Mouse (Mus musculus): Measurements from ENCODE around the gene Gpr55. TPM values are rescaled to one million over a fixed set of nuclear protein-coding genes. Genes with fewer than 3 reads are reported as not detected.

Gene Gpr55
- polyA plus RNA-seq, 1 experiment from 2014 or later = 0.14 TPM

- no peak overlapping the region for H3K27ac ChIP-seq
- H3K4me3 ChIP-seq = no peak overlapping the region
- H3K9me3 ChIP-seq = no peaks in the 10 kb centered on the region
- WGBS = 65% methylated on average over 5 of the region's 5 CpGs
- H3K9ac ChIP-seq = no peak overlapping the region
- peaks cover 36% of the 10 kb centered on the region for H3K4me1 ChIP-seq
- H3K36me3 ChIP-seq = no peaks in the 10 kb centered on the region
- no peak; the same call in 1 of the 2 replicates for ATAC-seq (ENCODE audit: insufficient number of reproducible peaks, insufficient read depth, low FRiP score, low TSS enrichment, low read depth)
- no peak overlapping the region for H3K4me2 ChIP-seq
- H3K27me3 ChIP-seq = no peaks in the 10 kb centered on the region
These were observed 3.5 kb downstream of the Gpr55 start for GRCm38 (mm10) chr1:85957290-85957689.

DNA sequence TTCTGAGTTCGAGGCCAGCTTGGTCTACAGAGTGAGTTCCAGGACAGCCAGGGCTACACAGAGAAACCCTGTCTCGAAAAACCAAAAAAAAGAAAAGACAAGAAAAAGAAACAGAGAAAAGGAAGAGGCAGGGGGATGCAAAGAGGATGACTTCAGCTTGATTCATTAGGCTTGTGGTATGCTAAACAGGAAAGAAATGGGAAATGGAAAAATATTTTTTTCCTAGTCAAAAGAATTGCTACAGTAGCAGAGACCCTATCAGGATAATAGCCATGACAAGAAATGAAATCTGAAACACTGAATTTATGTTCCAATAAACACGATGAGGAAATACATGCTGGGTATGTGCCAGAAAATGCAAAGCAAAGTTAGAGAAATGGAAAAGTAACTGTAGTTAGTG lies 5.7 kb downstream of the Gpr55 start:
- no peak overlapping the region for H3K4me2 ChIP-seq
- no peak for ATAC-seq (ENCODE audit: insufficient number of reproducible peaks, insufficient read depth, low FRiP score, low TSS enrichment, low read depth)
- H3K9ac ChIP-seq = no peak overlapping the region
- no peaks in the 10 kb centered on the region for H3K36me3 ChIP-seq
- H3K4me1 ChIP-seq = peaks cover 36% of the 10 kb centered on the region
- H3K27ac ChIP-seq = no peak overlapping the region
- WGBS = 59% methylated on average over 3 of the region's 3 CpGs
- no peak overlapping the region for H3K4me3 ChIP-seq
- no peaks in the 10 kb centered on the region for H3K27me3 ChIP-seq
- no peaks in the 10 kb centered on the region for H3K9me3 ChIP-seq

- Histone ChIP-seq H3K27ac (no peak overlapping the region), H3K36me3 (no peaks in the 10 kb centered on the region), H3K27me3 (no peaks in the 10 kb centered on the region), H3K4me1 (no peaks in the 10 kb centered on the region), H3K4me3 (no peak overlapping the region), H3K9me3 (no peaks in the 10 kb centered on the region), H3K9ac (no peak overlapping the region), H3K4me2 (no peak overlapping the region)
- WGBS = 90% methylated on average over 2 of the region's 2 CpGs
- no peak for ATAC-seq (ENCODE audit: insufficient number of reproducible peaks, insufficient read depth, low FRiP score, low TSS enrichment, low read depth)
These were observed 11.6 kb downstream of the Gpr55 start for GRCm38 (mm10) chr1:85949085-85949684.

DNA sequence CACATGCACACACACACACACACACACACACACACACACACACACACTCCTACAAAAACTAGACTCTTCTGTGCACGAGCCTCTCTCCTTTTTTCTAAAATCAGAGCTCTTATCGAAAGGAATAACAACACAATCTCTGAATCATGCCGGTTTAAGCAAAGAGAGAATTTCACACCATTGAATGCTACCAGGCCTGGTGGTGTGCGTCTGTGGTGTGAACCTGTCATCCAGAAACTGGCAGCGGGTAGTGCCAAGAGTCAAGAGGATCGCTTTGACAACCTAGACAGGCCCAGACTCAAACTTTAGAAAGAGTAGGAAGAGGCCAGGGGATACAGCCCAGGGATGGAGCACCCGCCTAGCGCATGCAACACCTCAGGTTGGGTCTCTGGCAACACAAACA lies 18.5 kb downstream of the Gpr55 start:
- H3K4me1 ChIP-seq = no peaks in the 10 kb centered on the region
- ATAC-seq (ENCODE audit: insufficient number of reproducible peaks, insufficient read depth, low FRiP score, low TSS enrichment, low read depth) = no peak
- H3K36me3 ChIP-seq = no peaks in the 10 kb centered on the region
- H3K4me2 ChIP-seq = no peak overlapping the region
- no peak overlapping the region for H3K4me3 ChIP-seq
- no peaks in the 10 kb centered on the region for H3K27me3 ChIP-seq
- no peak overlapping the region for H3K9ac ChIP-seq
- no peak overlapping the region for H3K27ac ChIP-seq
- WGBS = 81% methylated on average over 8 of the region's 8 CpGs
- H3K9me3 ChIP-seq = no peaks in the 10 kb centered on the region

- Histone ChIP-seq H3K9ac (no peak overlapping the region), H3K27me3 (no peaks in the 10 kb centered on the region), H3K4me3 (no peak overlapping the region), H3K4me1 (peaks cover 11% of the 10 kb centered on the region), H3K4me2 (no peak overlapping the region), H3K36me3 (no peaks in the 10 kb centered on the region), H3K9me3 (no peaks in the 10 kb centered on the region), H3K27ac (no peak overlapping the region)
- 69% methylated on average over 1 of the region's 1 CpGs for WGBS
- ATAC-seq (ENCODE audit: insufficient number of reproducible peaks, insufficient read depth, low FRiP score, low TSS enrichment, low read depth) = no peak
These were observed 23.5 kb downstream of the Gpr55 start for GRCm38 (mm10) chr1:85937323-85937722.

DNA sequence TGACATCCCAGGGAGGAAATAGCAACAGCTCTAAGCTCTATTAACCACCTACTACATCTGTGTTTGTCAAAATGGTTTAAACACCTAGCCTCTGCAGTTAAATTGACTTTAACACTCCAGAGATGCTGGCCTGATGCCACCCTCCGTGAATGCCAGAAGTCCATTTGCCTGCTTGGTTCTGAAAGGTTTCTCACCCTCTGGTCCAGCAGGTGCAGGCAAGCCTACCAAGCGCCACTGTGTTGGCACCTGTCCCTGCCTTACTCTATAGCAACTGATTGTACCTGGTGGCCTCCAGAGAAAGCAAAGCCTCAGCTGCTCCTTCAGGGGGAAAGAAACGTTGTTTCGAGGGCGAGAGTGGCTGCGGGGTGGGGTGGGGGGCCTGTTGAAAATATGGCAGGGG lies 24.5 kb downstream of the Gpr55 start:
- H3K27me3 ChIP-seq = no peaks in the 10 kb centered on the region
- no peak overlapping the region for H3K4me2 ChIP-seq
- H3K36me3 ChIP-seq = no peaks in the 10 kb centered on the region
- no peak overlapping the region for H3K9ac ChIP-seq
- no peaks in the 10 kb centered on the region for H3K9me3 ChIP-seq
- peaks cover 11% of the 10 kb centered on the region for H3K4me1 ChIP-seq
- WGBS = 62% methylated on average over 6 of the region's 6 CpGs
- no peak for ATAC-seq (ENCODE audit: insufficient number of reproducible peaks, insufficient read depth, low FRiP score, low TSS enrichment, low read depth)
- no peak overlapping the region for H3K4me3 ChIP-seq
- no peak overlapping the region for H3K27ac ChIP-seq

DNA sequence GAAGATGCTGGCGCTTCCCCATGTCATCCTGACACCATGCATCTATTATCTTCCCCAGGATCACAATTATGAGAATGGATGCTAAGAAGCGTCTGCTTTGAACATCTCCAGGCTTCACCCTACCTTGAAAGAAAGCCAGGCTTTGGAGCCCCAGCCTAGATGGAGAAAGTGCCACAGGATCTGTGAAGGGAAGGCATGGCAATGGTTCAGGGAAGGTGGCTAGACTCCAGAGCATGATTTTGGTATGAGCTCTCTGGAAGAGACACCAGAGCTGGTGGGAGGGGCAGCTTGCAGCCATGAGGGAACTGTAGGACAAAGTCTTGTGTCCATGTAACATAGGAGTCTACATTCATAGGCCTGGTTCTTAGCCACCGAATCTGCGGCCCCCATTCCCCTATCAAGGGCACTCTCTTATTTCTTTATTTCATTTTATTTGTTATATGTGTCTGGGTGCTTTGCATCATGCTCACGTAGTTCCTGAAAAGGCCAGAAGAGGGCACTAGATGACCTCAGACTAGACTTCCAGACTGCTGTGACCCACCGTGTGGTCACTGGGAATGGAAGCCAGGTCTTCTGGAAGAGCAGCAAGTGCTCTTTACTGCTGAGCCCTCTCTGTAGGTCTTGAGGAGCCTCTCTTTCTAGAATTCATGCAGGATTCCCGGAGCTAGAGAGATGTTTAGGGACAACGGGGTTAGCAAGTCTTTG lies 25.5 kb downstream of the Gpr55 start:
- 49% methylated on average over 8 of the region's 8 CpGs for WGBS
- H3K9ac ChIP-seq = no peak overlapping the region
- H3K27ac ChIP-seq = no peak overlapping the region
- ATAC-seq (ENCODE audit: insufficient number of reproducible peaks, insufficient read depth, low FRiP score, low TSS enrichment, low read depth) = no peak
- no peak overlapping the region for H3K4me2 ChIP-seq
- no peaks in the 10 kb centered on the region for H3K9me3 ChIP-seq
- no peaks in the 10 kb centered on the region for H3K36me3 ChIP-seq
- H3K4me3 ChIP-seq = no peak overlapping the region
- no peaks in the 10 kb centered on the region for H3K27me3 ChIP-seq
- H3K4me1 ChIP-seq = peaks cover 11% of the 10 kb centered on the region

DNA sequence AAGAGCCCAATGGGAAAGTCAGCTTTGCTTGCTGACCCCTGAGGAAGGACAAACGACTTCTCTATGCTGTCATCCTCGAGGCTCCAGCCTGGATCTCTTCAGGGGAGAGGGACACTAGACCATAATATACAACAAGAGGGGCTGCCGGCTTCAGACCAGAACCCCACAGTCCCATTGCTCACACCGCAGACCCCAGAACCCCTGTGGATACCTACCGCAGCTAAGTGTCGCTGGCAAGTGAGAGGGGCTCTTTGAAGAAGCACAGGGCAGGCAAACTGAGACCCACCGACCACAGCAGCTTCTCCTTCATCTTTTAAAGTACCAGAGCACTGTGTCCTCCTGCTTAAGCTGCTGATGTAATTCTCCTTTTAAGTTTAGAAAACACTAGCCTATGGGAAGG lies 26.2 kb downstream of the Gpr55 start:
- H3K9ac ChIP-seq = no peak overlapping the region
- no peak for ATAC-seq (ENCODE audit: insufficient number of reproducible peaks, insufficient read depth, low FRiP score, low TSS enrichment, low read depth)
- 17% methylated on average over 7 of the region's 7 CpGs for WGBS

DNA sequence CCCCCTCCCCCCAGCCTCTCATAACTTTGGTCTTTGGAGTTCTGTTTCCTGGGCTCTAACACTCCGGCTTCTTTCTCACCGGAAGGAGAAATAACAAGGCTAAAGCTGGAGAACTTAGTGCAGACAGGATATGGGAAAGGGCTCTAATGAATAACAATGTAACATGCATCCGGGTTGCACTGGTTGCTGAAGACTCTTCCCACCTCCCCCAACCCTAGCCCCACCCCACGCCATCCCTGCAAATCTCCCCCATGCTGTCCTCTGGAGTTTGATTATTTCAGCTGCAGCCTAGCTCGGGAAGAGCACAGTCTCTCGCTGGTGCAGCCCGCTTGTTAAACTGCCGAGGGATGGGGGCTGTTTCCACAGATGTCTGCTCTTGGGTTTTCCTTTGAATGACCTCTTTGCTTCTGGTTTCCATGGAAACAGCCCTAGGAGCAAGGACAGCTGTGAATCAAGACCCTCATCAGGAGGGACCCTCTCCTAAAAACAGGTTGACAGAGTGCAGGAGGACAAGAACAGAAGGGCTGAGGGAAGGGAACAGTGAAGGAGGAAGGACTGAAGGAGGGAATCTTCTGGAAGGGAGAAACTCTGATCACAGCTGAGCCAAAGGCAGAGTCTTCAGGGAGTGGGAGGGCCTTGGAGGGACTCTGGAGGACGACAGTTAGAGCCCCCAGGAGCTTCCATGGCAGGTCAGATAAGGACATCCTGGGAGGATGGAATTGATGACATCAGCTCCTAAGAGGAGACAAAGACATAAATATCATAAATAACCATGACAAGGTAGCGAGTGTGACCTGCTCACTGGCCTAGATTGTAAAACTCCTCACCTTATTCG lies 27.0 kb downstream of the Gpr55 start:
- H3K9ac ChIP-seq = peak overlapping the region; percentile 44; the same call in 1 of the 2 replicates
- ATAC-seq (ENCODE audit: insufficient number of reproducible peaks, insufficient read depth, low FRiP score, low TSS enrichment, low read depth) = no peak
- H3K9me3 ChIP-seq = no peaks in the 10 kb centered on the region
- WGBS = 19% methylated on average over 11 of the region's 11 CpGs
- 0 out of 2 replicates have a peak overlapping the region, but pooled peaks have one; percentile 7 for H3K4me3 ChIP-seq
- H3K36me3 ChIP-seq = no peaks in the 10 kb centered on the region
- peaks cover 16% of the 10 kb centered on the region for H3K4me1 ChIP-seq
- H3K4me2 ChIP-seq = peak overlapping the region; percentile 48
- H3K27ac ChIP-seq = peak overlapping the region; percentile 13; the same call in 1 of the 2 replicates
- no peaks in the 10 kb centered on the region for H3K27me3 ChIP-seq

More for the DNA sequence above, 26.2 kb downstream of the Gpr55 start:
- H3K9me3 ChIP-seq = no peaks in the 10 kb centered on the region
- H3K4me3 ChIP-seq = no peak overlapping the region
- no peak overlapping the region for H3K4me2 ChIP-seq
- H3K4me1 ChIP-seq = peaks cover 11% of the 10 kb centered on the region
- no peaks in the 10 kb centered on the region for H3K36me3 ChIP-seq
- no peaks in the 10 kb centered on the region for H3K27me3 ChIP-seq
- H3K27ac ChIP-seq = no peak overlapping the region

DNA sequence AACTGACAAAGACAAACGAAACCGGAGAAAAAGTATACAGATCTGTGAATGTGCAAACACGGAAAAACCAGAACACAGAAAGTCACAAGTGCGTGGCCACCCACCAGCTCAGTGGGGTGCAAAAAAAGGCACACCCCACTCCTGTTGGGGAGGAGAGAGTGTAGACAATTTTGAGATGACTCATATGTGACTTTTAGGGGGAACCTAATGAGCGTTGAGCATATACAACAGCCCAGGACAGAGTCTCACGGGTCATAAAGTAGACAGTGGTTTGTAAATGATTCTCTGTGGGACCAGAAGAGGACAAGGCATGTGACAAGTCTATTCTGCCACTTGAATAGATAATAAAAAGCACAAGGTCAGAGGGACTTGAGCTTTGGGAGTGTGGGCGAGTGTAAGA lies 27.6 kb downstream of the Gpr55 start:
- Histone ChIP-seq H3K9me3 (no peaks in the 10 kb centered on the region), H3K4me3 (0 out of 2 replicates have a peak overlapping the region, but pooled peaks have one; percentile 7), H3K36me3 (no peaks in the 10 kb centered on the region), H3K4me1 (peaks cover 22% of the 10 kb centered on the region), H3K9ac (no peak overlapping the region), H3K27me3 (no peaks in the 10 kb centered on the region), H3K4me2 (peak overlapping the region; percentile 48), H3K27ac (peak overlapping the region; percentile 13; the same call in 1 of the 2 replicates)
- ATAC-seq (ENCODE audit: insufficient number of reproducible peaks, insufficient read depth, low FRiP score, low TSS enrichment, low read depth) = no peak
- WGBS = 34% methylated on average over 7 of the region's 7 CpGs

DNA sequence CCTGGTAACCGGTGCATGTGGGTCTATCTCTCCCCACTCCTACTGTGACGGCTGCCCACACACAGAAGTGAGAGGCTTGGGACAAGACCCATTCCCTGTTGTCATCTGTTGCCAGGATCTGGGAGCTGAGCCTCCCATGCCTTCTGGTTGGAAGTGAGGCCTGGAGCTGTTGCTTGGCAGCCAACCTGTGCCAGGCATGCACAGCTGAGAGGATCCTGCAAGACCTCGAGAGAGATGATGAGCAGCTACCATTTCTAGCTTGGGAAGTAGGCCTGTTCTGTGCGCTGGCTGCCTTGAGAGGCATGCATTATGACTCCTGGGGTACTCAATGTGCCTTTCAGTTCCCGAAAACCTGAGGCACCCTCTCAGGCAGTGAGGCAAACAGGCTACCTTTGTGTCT lies 29.6 kb downstream of the Gpr55 start:
- Histone ChIP-seq H3K4me1 (peaks cover 29% of the 10 kb centered on the region), H3K4me3 (no peak overlapping the region), H3K27ac (no peak overlapping the region), H3K27me3 (no peaks in the 10 kb centered on the region), H3K9me3 (no peaks in the 10 kb centered on the region), H3K9ac (no peak overlapping the region), H3K36me3 (no peaks in the 10 kb centered on the region), H3K4me2 (no peak overlapping the region)
- 89% methylated on average over 5 of the region's 5 CpGs for WGBS
- no peak for ATAC-seq (ENCODE audit: insufficient number of reproducible peaks, insufficient read depth, low FRiP score, low TSS enrichment, low read depth)
